Mouse (Mus musculus): ENCODE data around the gene Gm45213. TPM values are rescaled to one million over a fixed set of nuclear protein-coding genes. Genes with fewer than 3 reads are reported as not detected.

The Gm45213 gene
- not detected for polyA plus RNA-seq (2017; shearing (Covaris generic))

DNA sequence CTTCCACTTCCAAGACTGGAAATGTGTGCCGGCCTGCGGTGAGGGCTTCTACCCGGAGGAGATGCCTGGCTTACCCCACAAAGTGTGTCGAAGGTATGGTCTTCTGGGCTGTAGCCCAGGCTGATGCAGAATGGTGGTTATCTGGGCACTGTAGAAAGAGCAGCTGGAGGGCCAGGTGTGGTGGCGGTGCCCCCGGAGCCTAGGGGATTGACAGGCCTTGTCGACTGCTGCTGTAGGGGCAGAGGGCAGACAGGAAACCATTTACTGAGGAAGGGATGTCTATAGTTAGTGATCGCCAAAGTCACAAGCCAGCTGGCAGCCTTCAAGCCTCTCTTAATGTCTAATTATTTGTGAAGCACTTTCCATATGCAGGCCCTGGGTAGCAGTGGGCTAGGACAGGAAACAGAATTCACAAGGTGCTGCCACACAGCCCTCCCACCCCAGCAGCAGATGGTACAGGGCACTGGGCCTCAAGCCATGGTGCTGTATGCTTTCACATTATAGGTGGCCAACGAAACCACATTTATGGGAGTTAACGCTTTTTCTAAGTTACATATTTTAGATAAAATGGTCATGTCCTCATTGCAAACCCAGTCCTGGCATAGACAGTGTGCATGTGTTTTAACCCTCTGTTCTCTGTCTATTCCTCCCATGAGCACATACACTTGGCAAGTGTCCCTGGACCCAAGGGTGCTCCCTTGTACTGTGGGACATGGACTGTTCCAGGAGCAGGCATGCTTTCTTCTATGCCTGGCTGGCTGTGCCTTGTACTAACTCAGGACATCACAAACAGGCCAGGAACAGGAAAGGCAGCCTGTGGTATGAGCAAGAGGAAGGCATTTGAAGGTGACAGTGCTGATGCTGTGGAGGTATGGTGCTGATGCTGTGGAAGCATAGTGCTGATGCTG is at the start of gene Gm45213:
Gene Gm45213, plus strand, starts transcription at position 51 of the 908 bp plus-strand sequence.
- no peak for ATAC-seq

DNA sequence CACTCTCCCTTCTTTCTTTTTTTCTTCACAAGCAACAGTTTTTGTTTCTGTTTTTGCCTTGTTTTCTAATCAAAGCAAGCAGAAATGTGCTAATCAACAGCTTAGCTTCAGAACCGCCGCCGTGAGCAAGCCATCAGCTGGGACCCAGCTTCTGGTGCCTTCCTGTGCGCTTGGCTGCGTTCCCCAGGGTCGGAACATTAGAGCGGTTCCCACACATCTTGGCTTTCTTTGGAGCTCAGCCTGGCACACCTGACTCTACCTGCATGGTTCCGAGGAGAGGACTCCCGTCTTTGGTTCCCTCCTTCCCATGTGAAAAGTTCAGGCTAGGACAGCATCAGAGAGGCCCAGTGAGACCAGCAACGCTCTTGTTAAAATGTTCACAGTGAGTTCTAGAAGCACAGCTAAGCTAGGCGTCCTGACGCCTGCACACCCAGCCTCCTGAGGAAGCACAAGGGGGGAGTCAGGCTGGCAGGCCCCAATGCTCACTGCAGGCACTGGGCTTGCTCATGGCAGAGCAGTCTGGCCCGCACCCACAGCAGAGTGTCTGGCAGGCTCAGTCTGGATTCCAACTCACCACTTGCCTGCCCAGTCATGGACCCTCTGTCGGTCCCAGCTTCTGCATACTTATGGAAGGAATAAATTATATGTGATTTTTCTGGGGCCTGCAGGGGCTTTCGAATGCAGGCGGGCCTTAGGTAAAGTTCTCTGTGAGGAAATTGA is 42.2 kb upstream of the Gm45213 start:
- ATAC-seq = no peak

DNA sequence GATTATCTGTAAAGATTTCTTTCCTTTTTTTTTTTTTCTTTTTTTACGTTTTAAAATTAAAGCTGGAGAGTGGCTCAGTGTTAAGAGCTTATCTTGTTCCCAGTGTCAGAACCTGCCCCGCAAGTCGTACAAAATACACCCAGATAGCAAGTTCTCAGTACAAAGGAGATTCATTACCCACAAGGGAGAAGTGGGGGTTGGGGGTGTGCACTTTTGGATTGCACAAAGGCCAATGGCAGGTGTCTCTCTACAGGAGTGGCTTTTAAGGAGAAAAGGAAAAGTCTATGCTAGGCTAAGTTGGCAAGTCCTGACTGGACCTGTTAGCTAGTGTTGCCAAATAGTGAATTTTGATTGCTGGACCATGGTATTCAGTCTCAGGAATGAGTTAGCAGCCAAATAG is 41.6 kb upstream of the Gm45213 start:
- no peak for ATAC-seq

DNA sequence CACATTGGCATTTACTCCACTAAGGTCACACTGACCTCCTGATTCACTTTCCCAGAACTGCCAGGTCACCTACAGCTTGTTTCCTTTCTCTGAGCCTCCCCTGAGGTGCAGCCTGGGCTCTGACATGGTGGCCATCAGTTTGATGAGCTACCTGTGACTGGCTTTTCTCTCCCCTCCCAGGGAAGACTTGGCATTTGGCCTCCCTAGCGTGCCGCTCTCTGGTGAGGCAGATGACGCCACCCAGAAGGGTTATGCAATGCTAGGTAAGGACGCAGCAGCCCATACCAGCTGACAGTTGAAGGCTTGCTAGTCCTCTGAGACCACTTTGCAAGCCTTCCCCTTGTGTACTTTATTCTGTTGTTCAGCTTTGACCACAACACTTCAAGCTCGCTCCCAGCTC is 40.0 kb upstream of the Gm45213 start:
- no peak for ATAC-seq

DNA sequence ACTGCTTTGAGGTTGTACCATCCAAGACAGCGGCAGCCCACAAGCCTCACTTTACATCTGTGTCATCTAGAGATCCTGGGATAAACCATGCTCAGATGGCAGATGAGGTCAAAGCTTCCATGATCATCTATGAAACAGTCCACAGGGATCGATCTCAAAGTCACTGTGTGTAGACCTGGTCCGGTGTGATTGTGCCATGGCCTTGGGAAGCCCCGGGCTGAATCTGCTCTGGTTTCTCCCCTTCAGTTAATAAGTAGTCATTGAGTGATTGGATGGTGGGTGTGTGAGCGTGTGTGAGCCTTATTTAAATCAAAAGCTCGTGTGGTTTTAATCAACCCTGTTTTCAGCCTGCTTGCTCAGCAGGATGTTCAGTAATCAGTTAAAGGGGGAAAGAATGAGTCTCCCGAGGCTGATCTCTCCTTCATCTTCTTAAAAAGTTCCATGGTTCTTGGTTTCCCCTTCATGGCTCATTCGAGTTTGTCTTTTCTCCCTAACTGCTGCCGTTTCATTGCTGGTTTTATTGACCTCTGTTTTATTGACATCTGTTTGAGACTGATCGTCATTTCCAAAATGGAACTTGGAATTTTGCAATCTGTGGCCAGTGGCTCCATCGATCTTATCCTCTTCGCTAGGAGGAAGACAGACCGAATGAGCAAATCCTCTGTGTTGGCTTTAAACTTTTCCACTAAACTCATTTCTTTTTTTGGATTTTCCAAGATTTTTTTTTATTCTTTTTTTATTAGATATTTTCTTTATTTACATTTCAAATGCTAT is 39.4 kb upstream of the Gm45213 start:
- ATAC-seq = no peak

DNA sequence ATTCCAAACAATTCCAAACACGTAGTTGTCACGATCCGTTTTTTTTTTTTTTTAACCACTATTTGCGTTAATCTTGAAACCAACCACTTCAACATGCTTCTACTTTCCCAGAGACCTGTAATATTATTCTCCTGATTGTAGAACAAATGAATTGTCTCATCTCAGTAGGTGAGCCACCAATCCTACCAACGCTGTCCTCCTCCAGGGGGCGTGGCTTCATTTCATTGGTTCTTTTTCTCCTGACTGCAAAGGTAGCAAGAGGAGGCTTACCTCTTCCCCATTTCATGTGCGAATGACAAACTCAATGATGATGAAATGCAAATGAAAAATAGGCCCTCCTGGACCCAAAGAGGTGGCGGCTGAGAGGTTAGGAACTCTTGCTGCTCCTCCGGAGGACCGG is 38.3 kb upstream of the Gm45213 start:
- ATAC-seq = no peak

DNA sequence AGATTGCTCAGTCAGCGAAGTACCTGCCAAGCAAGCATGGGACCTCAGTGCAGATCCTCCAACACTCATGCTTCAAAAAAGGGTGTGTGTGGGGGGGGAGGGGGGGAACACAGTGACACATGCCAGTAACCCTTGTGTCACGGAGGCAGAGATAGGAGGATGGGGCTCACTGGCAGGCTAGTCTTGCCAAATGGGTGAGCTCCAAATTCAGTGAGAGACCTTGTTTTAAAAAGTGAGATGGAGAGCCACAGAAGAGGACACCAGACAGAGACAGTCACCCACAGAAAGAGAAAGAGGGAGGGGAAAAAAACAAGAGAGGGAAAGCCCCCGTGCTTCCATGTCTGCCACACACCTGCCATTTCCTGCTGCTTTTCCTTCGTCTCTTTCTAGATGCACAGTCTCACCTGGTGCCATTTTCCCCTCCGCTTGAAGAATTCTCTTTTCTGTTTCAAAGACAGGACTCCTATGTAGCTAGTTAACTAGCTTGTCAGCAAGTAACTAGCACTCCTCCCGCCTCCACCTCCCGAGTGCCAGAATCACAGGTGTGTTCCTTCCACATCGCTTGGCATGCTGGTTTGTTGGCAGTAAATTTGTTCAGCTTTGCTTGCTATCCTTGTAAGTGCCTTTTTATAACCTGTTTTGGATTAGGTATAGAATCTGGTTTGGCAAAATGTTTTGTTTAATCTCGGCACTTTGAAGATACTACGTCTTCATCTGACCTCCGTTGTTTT is 35.1 kb upstream of the Gm45213 start:
- ATAC-seq = no peak

DNA sequence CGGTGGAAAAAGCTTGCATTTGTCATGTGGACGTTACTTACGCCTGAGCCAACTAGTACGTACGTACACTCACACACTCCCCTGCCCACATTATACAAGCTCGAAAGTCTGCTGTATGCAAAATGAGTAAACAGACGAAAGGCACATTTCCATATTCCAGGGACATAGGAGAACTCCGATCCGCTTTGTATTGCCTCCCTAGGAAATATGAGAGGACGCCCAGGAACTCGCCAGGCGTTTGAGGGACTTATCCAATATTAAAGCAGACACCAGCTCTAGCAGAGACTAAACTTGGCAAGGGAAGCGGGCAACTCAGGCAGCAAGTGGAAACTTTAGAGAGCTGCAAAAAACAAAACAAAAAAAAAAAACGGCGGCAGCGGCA is 34.5 kb upstream of the Gm45213 start:
- ATAC-seq = no peak

DNA sequence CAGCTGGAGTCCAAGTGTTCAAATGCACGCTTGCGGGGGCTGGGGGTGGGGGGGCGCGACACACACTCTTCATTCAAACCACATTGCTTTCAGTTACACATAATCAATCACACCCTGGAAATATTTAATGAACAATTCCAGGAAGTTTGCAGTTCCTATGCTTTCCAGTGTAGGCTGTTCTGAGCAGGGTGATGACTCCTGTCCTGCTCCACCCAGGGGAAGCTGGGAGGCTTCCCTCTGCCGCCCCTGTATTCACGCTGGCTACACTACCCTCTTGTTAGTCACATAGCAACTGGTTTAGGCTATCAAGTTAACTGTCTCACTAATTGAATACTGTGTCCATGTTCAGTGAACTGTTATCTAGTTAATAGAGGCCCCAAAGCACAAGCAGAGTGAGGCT is 32.9 kb upstream of the Gm45213 start:
- no peak for ATAC-seq

DNA sequence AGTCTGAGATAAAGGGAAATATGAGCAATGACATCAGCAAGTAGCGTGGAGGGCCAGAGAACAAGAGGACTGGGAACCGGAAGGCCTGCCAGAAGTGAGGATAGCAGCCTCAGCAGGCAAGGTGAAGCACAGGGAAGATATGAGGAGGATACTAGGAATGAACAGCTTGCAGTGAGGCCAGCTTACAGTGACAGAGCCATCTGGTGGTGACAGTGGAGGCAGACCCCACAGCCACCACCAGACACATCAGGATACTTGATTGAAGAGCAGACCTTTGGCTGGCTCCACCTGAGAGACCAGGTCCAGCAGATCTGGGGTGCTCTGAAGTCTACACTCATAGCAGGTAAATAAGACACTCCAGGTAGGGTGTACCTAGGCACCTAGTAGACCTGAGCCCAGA is 15.7 kb upstream of the Gm45213 start:
- ATAC-seq = no peak

DNA sequence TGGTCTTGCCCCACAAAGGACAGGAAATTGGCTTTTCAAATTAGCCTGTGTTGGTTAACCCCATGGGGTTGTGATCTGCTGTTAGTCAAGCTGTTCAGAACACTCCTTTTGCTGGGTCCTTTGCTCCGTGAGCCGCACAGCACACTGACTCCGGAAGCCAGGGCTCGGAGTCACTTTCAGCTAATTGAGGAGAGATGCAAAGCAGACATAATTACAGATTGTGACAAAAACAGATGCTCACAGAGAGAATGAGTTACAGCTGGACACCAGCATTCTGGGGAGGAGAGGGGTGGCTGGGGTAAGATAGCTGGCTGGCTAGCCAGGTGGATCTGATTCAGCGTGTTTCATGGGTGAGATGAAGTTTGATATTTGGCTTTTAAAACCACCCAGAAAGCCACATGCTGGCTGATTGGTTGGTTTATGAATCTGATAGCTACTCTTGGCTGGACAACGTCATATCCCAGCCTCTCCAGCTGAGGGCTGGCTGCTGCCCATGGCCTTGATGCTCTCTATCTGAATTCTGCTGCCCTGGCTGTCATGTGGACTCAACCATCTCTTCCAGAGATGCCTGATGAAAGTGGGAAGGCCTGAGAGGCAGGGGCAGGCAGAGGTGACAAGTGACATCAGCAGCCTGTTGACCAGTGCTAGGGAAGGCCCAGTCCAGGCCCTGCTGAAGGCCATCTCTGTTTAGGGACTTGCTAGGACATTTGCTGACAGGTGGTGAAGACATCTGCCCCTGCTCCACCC is 14.5 kb upstream of the Gm45213 start:
- no peak for ATAC-seq

DNA sequence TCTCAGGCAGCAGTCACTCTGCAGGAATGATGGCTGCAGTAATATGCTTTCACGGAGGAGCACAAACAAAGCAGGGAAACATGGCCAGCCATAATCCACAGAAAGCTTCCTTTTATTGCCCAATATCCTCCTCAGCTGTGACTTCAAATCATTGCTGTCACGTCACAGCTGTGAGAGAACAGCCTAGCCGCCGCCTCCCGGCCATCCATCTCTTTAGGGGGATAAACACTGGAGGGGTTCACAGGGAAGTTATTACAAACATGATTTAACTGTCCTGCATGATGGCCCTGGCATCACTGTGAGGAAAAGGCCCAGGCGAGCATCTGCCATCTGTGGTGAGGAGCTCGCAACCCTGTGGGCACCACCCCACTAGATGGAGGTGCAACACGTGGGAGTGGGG is 6.6 kb upstream of the Gm45213 start:
- ATAC-seq = no peak

DNA sequence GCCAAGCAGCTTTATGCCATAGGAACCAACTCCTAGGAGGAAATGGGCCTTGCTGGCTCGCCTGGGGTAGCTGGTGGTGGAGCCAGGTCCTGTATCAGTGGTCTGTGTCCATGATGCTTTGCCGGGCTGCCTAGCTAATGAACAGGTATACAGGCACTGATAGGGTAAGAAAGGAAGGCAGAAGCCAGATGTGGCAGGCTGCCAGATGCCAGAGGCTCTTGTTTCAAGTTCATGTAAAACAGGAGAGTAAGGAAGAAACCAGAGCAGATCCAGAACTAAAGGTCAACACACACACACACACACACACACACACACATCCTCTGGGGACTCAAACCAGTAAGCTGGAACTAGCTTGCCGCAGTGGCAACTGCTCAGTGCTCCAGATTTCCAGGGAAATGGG is 5.1 kb upstream of the Gm45213 start:
- ATAC-seq = no peak

DNA sequence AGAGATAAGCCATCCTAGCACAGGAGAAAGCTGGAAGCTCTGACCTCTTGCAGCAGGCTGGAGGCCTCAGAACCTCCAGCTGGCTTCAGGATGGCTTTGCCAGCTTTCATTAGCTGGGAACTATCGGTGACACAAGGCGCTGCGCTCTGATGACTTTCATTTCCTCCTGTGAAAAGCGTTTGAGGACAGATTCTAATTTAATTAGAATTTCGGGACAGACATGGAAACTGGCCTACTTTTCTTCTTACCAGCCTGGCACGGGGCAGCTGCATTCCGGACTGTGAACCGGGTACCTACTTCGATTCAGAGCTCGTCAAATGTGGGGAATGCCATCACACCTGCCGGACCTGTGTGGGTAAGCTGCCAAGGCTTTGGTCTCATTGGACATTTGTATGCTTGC is 4.7 kb upstream of the Gm45213 start:
- ATAC-seq = no peak

DNA sequence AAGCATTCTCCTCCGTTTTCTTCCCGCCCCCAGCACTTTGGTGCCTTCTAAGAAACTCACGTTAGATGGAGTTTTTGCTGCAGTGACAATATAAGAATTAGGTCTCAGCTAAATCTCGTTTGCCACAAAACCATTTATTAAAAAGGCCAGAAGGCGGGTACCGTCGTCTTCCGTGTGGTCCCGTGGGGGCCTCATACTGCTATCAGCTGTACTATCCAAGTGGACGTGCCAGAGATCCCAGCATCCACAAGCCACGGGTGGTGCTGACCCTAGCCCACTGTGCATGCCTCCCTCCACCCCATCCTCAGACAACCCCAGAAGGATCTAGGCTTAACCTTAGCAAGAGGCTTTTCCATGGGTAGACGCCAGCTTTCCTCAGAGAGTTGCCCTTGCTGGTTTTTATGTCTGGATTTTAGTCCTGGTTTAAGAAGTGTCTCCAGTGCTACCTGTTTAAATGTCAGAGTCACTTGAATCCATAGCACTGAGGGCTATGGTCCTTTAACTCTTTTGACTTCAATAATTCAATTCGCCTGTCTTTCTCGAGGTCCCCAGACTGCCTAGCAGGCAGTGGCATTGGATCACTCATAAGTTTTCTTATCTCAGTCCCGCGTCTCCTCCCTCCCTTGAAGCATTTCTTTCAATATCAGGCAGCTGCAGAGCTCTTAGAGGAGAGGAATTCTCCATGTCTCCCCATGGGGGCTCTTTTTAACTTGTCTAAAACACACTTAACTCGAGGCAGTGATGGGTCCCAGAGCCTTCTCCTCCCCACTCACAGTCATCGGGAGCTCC is 3.2 kb upstream of the Gm45213 start:
- ATAC-seq = no peak

DNA sequence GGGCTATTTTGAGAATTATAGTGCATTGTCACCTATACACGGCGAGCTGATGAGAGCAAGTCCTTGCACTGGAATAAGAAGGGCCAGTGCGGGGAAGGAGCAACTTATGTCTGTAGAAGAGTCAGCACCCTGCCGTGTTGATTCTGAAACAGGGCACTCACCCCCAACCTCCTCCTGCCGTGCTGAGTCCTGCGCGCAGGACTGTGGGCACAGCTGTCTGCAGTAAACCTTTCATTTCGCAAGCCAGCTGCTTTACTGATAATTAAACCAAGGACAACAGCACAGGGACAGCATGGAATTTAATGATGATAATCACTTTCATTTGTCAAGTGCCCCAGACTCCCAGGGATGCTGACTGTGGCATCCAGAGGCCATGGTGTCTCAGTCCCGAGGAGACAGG is 1.2 kb downstream of the Gm45213 start:
- no peak for ATAC-seq

DNA sequence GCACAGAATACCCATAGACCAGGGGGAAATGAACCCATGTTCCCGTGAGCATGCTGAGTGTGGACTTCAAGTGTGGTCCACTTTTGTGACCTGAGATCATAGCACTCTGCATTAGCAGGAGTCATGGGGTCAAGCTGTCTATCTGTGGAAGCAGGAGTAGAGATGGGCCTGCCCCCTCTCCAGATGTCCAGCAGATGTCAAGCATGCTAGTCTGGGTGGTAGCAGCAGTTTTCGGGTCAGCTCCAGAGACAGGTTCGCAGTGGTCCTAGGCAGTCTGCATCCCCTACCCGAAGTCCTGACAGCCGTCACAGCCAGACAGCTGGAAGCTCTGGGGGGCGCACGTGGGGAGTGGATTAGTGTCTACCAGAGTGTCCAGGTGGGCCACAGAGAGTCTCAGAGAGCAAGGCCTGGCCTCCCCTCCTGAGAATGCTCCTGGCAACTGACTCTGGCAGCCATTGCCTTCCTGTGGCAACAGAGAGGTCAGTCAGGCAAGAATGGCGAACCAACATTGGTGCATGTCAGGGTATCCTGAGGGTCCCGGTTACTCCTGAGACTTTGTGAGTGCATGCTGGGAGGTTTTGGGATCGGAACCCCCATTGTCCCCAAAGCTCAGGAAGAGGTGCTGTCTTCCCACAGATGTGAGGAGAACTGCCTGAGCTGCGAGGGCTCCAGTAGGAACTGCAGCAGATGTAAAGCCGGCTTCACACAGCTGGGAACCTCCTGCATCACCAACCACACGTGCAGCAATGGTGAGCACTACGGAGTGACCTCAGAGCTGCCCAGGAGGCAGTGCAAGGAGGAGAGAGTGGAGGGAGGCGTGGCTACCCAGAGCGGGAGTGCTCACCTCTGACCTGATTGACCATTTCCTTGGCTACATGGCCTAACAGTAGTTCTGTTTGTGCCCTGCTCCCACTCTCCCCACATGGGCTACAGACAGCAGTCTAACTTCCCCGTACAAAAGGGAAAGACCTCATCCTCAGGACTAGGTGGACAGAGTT is 3.8 kb downstream of the Gm45213 start:
- ATAC-seq = no peak

DNA sequence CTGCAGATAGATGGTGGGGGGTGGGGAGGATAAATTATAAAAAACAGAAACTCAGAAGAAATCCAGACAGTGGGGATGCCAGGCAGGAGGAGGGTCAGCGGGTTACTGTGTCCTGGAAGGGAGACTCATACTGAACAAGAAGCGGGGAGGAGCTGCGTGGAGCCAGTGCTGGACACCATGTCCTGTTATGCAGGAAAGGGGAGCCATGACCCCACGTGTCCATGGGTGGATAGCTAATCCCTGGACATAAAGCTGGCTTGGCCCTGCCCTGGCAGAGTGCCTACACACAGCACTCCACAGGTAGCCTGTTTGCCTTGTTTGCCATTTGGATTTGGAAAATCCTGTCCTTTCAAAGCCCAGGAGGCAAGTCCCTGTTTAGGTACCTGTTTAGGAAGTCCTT is 4.6 kb downstream of the Gm45213 start:
- no peak for ATAC-seq

DNA sequence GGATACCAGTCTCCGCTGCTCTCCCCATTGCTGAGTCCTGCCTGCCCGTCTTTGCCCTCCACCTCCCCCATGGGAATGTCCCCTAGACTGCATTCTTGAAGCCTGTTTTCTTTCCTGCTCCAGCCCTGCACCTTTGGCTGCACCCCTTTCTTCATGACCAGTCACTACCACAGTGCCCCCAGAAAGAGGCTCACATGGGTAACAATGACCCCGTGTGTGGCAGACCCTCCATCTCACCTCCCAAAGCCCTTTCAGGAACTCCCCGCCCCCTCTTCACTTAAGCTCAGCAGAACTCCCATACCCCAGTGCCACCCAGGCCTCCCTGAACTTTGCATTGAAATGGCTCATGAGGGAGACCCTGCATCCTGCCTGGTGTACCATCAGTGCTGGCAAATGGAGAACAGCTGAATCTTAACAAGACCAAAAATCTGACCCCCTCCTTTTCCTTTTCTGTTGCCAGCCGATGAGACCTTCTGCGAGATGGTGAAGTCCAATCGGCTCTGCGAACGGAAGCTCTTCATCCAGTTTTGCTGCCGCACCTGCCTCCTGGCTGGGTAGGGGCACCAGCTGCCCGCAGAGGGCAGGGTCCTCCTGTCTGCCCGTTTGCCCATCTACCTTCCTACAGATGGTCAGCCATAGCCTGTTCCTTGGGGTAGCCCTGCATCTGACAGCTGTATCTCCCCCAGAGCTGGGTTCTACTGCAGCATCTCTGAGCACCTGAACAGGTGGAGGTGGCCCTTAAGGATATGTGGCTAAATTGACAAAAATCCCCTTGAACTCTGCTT is 5.2 kb downstream of the Gm45213 start:
- no peak for ATAC-seq

Measured in CD4-positive, CD25-positive, alpha-beta regulatory T cell, adult 4 months (primary cell).